Mouse (Mus musculus) forebrain, embryonic 16.5 days (tissue): ENCODE results near the gene Itga10. TPM values are rescaled to one million over a fixed set of nuclear protein-coding genes. Genes with fewer than 3 reads are reported as not detected.
A peak's percentile ranks its signal among the peaks of the same experiment; 100 is the strongest.
"Not testable (repeated sequence)": the region's sequence is repeated elsewhere in the genome, so short reads cannot be mapped to it uniquely, and the experiment has no call there.

Source experiments
- ATAC-seq: fragments of 200-750 bp; cut with Nextera tagmentation; 2 replicates; pipeline ENCODE4 v1.8.0; 2017; ENCODE audit warnings: mild to moderate bottlenecking, moderate library complexity
- H3K27ac ChIP-seq: fragments of 300-500 bp; sonication (generic); 2 replicates; pipeline ENCODE4 v1.5.1; 2014; ENCODE audit warnings: low read length, control low read depth
- H3K27me3 ChIP-seq: fragments of 300-500 bp; sonication (generic); replicated peaks from 2 replicates; pipeline ENCODE4 v1.6.1; 2014; ENCODE audit warnings: low read length; ENCODE audit not compliant: control insufficient read depth, insufficient read depth
- H3K36me3 ChIP-seq: fragments of 300-500 bp; sonication (generic); 2 replicates; pipeline ENCODE4 v1.6.1; 2014; ENCODE audit not compliant: control insufficient read depth, insufficient read depth
- H3K4me1 ChIP-seq: fragments of 300-500 bp; sonication (generic); replicated peaks from 2 replicates; pipeline ENCODE4 v1.6.1; 2014; ENCODE audit warnings: low read length; ENCODE audit not compliant: control insufficient read depth, insufficient read depth
- H3K4me2 ChIP-seq: fragments of 300-500 bp; sonication (generic); 2 replicates; pipeline ENCODE4 v1.6.1; 2014; ENCODE audit warnings: mild to moderate bottlenecking, low read length, control low read depth
- H3K4me3 ChIP-seq: fragments of 300-500 bp; sonication (generic); replicated peaks from 2 replicates; pipeline ENCODE4 v1.5.1; 2014; ENCODE audit warnings: mild to moderate bottlenecking, low read length, control low read depth
- H3K9ac ChIP-seq: fragments of 300-500 bp; sonication (generic); replicated peaks from 2 replicates; pipeline ENCODE4 v1.6.1; 2014; ENCODE audit warnings: low read depth, low read length, control low read depth
- H3K9me3 ChIP-seq: fragments of 300-500 bp; sonication (generic); 2 replicates; pipeline ENCODE4 v1.6.1; 2016; ENCODE audit warnings: low read length; ENCODE audit not compliant: control insufficient read depth
- WGBS: fragments of 180-500 bp; shearing (Covaris S2); extraction: QIAGEN DNeasy Blood & Tissue Kit; methylation state at CpG from one replicate; pipeline ENCODE4 v1.1.7; 2014; 5-methylcytosine and 5-hydroxymethylcytosine counted together
- polyA plus RNA-seq: library from polyadenylated mRNA; unstranded; fragments of >200 nt; fragmentation: Nextera tagmentation; extraction: Ambion mirVana; gene quantifications from 2 replicates; pipeline ENCODE4 v1.2.1, GENCODE M21; 2015

Itga10 gene
- polyA plus RNA-seq, 1 experiment from 2014 or later: 1.3 TPM

DNA sequence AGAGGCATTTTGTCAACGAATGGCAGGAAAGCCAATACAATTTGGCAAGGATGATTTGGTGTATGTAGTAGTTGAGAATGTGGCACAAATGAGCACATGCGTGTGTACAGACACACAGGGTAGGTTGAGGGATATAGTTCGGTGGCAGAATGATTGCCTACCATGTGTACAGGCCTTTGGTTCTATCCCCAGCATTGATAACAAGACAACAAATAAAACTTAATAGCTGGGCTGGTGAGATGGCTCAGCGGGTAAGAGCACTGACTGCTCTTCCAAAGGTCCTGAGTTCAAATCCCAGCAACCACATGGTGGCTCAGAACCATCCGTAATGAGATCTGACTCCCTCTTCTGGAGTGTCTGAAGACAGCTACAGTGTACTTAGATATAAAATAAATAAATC, 40.7 kb downstream of the Itga10 start:
- 90% methylated on average over 5 of the region's 5 CpGs for WGBS
- H3K9me3 ChIP-seq, H3K36me3 ChIP-seq, H3K4me3 ChIP-seq, H3K4me1 ChIP-seq, H3K27me3 ChIP-seq, H3K9ac ChIP-seq, H3K27ac ChIP-seq, ATAC-seq, H3K4me2 ChIP-seq: not testable (repeated sequence)

DNA sequence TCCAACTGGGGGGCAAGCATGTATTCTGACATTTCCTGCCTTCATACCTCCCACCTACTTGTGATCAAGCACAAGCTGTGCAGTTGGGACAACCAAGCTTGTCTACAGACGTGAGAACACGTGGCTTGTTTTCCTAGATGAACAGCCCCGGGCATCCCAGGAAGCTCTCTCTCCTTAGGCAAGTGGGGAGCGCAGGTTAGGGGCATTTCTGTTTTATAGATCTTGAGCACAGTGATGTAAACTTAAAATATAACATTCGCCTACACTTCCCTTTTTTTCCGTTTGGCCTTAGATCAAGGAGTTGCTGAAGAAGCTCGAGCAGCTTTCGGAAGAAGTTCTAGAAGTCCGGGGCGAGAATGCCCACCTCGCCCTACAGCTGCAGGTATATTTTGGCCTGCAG, 43.5 kb downstream of the Itga10 start:
- WGBS: 88% methylated on average over 11 of the region's 11 CpGs
- no peak overlapping the region for H3K9ac ChIP-seq

GRCm38 (mm10) chr3:96690298-96690697, 44.9 kb downstream of the Itga10 start:
- Histone ChIP-seq H3K9me3 (no peaks in the 10 kb centered on the region), H3K27ac (no peak overlapping the region), H3K4me2 (no peak overlapping the region), H3K9ac (no peak overlapping the region), H3K4me3 (no peak overlapping the region), H3K27me3 (no peaks in the 10 kb centered on the region), H3K36me3 (no peaks in the 10 kb centered on the region), H3K4me1 (no peaks in the 10 kb centered on the region; the same call in 1 of the 2 replicates)
- ATAC-seq: no peak
- WGBS: 46% methylated on average over 3 of the region's 3 CpGs

More for the DNA sequence above, 43.5 kb downstream of the Itga10 start:
- no peak overlapping the region for H3K27ac ChIP-seq
- no peaks in the 10 kb centered on the region for H3K9me3 ChIP-seq
- no peaks in the 10 kb centered on the region for H3K36me3 ChIP-seq
- H3K4me3 ChIP-seq: no peak overlapping the region
- H3K4me1 ChIP-seq: peaks cover 5% of the 10 kb centered on the region; the same call in 1 of the 2 replicates
- H3K27me3 ChIP-seq: no peaks in the 10 kb centered on the region
- no peak for ATAC-seq
- H3K4me2 ChIP-seq: no peak overlapping the region

- Histone ChIP-seq H3K9ac (no peak overlapping the region), H3K4me3 (no peak overlapping the region), H3K27me3 (0 out of 2 replicates have a peak, but pooled peaks cover 2% of the 10 kb centered on the region), H3K4me1 (peaks cover 8% of the 10 kb centered on the region), H3K4me2 (no peak overlapping the region), H3K9me3 (no peaks in the 10 kb centered on the region), H3K27ac (no peak overlapping the region), H3K36me3 (no peaks in the 10 kb centered on the region)
- WGBS: 10% methylated on average over 3 of the region's 3 CpGs
- ATAC-seq: no peak
These were observed 47.1 kb downstream of the Itga10 start for GRCm38 (mm10) chr3:96692506-96692905.

DNA sequence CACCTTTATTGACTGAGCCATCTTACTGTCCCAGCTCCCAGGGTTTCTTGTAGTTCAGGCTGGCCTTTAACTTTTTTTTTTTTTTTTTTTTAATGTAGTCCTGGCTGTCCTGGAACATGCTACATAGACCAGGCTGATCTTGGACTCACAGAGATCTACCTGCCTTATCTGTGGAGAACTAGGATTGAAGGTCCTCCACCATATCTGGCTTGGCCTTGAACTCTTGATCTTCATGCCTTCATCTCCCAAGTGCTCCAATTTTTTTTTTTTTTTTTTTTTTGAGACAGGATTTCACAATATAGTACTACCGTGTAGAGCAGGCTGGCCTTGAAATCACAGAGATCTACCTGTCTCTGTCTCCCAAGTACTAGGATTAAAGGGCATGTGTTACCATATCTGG, 48.2 kb downstream of the Itga10 start:
- 0 out of 2 replicates have a peak, but pooled peaks cover 2% of the 10 kb centered on the region for H3K27me3 ChIP-seq
- H3K4me1 ChIP-seq: peaks cover 11% of the 10 kb centered on the region
- ATAC-seq: no peak
- no peak overlapping the region for H3K4me3 ChIP-seq
- H3K36me3 ChIP-seq: no peaks in the 10 kb centered on the region
- no peaks in the 10 kb centered on the region for H3K9me3 ChIP-seq
- H3K4me2 ChIP-seq: no peak overlapping the region
- WGBS: 79% methylated on average over 1 of the region's 1 CpGs
- no peak overlapping the region for H3K27ac ChIP-seq
- no peak overlapping the region for H3K9ac ChIP-seq

DNA sequence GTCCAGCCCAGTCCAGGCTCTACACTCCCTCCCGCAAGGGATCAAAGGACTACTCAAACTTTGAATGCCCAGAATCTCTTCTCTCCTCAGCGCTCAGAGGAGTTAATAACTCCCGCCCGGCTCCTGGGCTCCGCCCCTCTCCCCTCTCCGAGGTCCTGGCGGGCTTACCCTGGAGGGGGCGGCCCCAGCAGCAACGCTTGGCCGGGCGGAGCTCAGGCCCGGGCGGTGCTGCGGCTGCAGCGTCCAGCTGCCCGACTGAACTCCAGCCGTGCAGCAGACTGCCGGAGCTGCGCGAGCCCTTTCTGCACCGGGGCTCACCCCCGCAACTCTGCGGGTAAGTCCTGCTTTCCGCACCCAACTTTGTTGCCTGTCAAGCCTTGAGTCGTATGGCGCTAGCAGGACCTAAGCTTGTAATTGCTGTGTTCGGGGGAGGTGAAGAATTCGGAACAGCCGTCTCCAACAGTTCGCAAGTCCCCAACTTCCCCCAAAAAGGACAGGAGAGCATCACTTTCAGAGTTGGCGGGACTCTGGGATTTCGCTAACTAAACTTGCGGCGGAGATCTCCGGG, 50.9 kb downstream of the Itga10 start, which contains the start of gene Pias3:
TSS of gene Pias3 (plus strand) at position 187 of the 568 bp plus-strand sequence.
- Histone ChIP-seq H3K27me3 (0 out of 2 replicates have a peak, but pooled peaks cover 2% of the 10 kb centered on the region), H3K4me2 (peak within 1 kb of the TSS; percentile 69), H3K9ac (peak within 1 kb of the TSS; percentile 90), H3K4me3 (peak within 1 kb of the TSS; percentile 95), H3K4me1 (peaks cover 11% of the 10 kb centered on the region), H3K9me3 (no peaks in the 10 kb centered on the region), H3K27ac (peak within 1 kb of the TSS; percentile 90), H3K36me3 (no peaks in the 10 kb centered on the region)
- WGBS: under 1% methylated on average over 35 of the region's 35 CpGs
- peak; percentile 63 for ATAC-seq

DNA sequence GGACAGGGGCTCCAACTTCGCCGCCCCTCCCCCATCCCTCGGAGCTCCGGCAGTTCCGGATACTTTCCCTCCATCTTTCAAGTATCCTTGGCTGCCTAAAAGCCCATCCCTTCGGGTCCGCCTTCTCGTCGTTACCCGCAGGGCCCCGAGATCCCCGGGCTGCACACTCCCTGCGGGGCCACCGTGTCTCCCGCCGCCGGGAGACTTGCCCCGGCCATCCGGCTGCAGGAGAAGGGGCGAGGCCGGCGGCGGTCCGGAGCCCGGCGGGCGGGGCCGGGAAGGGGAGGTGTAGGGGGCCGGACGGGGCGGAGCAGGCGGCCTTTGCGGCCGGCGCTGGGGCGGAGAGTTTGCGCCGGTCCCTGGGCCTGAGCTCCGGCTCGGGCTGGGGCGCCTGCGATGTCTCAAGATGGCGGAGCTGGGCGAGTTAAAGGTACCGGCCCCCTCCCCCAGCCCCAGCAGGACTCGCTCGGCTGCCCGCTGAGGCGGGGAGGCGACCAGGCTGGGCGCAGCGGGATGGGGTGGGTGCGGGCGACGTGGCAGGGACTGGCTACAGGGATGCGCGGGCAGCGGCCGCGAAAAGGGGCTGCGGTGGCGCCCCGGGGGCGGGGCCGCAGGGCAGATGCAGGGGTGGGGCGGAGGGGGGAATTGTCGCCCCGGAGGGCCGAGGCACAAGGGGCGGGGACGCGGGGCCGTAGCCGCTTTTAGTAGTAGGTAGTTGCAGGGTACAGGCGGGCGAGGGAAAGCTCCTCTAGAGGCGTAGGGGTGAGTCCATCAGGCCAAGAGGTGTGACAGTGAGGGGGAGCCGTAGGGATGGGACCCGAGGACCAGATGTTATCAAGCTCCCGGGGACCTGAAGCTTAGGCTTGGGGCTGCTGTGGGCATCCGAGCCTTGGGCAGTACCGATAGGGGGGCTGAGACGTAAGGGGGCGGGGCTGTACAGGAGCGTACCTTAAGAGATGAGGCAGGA, 51.7 kb downstream of the Itga10 start:
- peak; percentile 90 for ATAC-seq
- 0 out of 2 replicates have a peak, but pooled peaks cover 2% of the 10 kb centered on the region for H3K27me3 ChIP-seq
- H3K36me3 ChIP-seq: no peaks in the 10 kb centered on the region
- peaks cover 11% of the 10 kb centered on the region for H3K4me1 ChIP-seq
- peak overlapping the region; percentile 95 for H3K4me3 ChIP-seq
- H3K4me2 ChIP-seq: peak overlapping the region; percentile 69
- H3K9me3 ChIP-seq: no peaks in the 10 kb centered on the region
- H3K27ac ChIP-seq: peak overlapping the region; percentile 90
- H3K9ac ChIP-seq: peak overlapping the region; percentile 90
- WGBS: under 1% methylated on average over 83 of the region's 85 CpGs

DNA sequence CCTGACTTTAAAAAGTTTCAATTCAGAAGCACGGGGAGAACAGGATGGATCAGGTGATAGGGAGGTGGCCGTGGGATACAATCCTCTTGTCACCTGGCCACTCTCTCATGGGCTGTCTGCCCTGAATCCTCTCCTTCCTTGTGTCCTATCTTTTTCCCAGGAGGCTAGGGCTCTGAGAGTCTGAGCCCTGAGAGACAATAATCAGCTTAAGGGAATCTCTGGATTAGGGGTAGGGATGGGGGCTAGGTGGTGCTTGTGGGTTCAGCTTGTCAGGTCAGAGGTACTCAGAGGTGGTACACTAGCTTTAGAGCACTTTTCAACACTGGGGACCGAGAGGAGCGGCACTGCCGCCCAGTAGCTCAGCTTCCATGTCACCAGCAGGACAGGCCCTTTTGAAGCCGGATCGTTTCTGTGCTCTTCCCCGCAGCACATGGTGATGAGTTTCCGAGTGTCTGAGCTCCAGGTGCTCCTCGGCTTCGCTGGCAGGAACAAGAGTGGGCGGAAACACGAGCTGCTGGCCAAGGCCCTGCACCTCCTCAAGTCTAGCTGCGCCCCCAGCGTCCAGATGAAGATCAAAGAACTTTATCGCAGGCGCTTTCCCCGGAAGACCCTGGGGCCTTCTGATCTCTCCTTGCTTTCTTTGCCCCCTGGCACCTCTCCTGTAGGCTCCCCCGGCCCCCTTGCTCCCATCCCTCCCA, 53.8 kb downstream of the Itga10 start:
- 0 out of 2 replicates have a peak, but pooled peaks cover 2% of the 10 kb centered on the region for H3K27me3 ChIP-seq
- no peak overlapping the region for H3K4me3 ChIP-seq
- H3K27ac ChIP-seq: no peak overlapping the region
- WGBS: 55% methylated on average over 19 of the region's 19 CpGs
- no peak for ATAC-seq
- no peak overlapping the region for H3K4me2 ChIP-seq
- H3K4me1 ChIP-seq: peaks cover 11% of the 10 kb centered on the region
- no peak overlapping the region for H3K9ac ChIP-seq
- no peaks in the 10 kb centered on the region for H3K9me3 ChIP-seq
- H3K36me3 ChIP-seq: no peaks in the 10 kb centered on the region

DNA sequence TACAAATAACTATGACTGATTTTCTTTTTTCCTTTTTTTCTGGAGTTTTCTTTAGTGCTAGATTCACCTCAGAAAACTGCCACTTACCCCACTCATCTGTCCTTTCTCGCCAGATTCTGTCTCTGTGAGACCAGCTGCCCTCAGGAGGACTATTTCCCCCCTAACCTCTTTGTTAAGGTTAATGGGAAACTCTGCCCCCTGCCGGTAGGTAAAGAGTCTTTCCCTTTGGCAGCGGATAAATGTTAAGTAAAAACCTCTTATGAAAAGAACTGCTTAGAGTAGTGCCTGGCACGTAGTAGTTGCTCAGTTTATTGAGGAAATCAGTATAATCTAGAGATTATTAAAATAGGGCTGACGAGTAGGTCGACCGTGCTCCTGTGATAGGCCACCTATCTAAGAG, 55.0 kb downstream of the Itga10 start:
- no peaks in the 10 kb centered on the region for H3K36me3 ChIP-seq

More for the DNA sequence above, 55.0 kb downstream of the Itga10 start:
- no peak overlapping the region for H3K9ac ChIP-seq
- H3K27ac ChIP-seq: no peak overlapping the region
- H3K4me1 ChIP-seq: peaks cover 11% of the 10 kb centered on the region
- ATAC-seq: no peak
- no peak overlapping the region for H3K4me3 ChIP-seq
- 0 out of 2 replicates have a peak, but pooled peaks cover 2% of the 10 kb centered on the region for H3K27me3 ChIP-seq
- H3K9me3 ChIP-seq: no peaks in the 10 kb centered on the region
- H3K4me2 ChIP-seq: no peak overlapping the region
- WGBS: 52% methylated on average over 7 of the region's 7 CpGs
